Mouse (Mus musculus) ES-CJ7 (cell line): Measurements from ENCODE around the gene Tmtc4.

Source experiments
- DNase-seq: peaks from one replicate; pipeline ENCODE4 v3.0.0; 2011; ENCODE audit warnings: low read depth, low spot score

Tmtc4 gene

DNA sequence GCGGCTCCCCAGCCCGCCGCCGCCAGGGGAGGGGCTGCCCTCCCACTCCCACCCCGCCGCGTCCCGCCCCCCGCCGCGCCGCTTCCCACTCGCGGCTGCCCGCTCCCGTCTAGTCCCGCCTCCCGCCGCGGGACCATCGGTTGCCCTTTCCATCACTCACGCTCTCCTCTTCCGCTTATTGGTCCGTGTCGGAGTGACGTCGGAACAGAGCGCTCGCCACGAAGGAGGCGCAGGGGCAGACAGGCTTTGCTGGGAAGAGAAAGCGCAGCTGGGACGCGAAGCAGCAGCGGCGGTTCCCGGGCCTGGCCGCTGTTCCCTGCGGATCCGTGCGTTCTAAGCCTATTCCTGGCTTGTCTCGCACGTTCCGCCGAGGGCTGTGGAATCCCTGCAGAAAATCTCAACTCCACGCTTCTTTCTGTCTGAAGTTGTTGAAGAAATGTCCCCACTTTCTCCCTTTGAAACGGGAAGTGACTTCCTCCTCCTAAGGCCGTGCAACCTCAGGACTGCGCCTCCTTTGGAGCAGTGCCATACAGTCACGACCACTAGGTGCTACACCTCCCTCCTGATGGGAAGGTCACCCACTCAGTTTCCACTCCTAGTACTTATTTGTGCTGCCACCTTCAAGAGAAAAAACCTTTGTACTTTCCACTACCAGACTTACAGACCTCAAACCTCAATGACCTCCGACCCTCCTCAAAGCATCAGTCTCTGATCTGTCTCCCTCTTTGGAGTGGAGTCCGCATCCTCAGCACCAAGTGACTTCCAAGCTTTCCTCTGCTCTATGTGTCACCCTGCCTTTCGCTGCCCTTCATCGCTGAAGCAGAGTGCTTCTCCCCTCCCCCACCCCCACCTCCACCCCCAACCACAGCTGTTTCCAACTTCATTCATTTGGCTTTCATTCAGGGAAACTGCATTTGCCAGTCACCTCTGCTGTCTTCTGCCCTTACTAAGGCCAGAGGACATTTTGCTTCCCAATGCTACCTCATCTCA lies at the start of gene Tmtc4:
TSS of gene Tmtc4 (minus strand) at position 810 of the 990 bp plus-strand sequence.
- peak; percentile 94 for DNase-seq

DNA sequence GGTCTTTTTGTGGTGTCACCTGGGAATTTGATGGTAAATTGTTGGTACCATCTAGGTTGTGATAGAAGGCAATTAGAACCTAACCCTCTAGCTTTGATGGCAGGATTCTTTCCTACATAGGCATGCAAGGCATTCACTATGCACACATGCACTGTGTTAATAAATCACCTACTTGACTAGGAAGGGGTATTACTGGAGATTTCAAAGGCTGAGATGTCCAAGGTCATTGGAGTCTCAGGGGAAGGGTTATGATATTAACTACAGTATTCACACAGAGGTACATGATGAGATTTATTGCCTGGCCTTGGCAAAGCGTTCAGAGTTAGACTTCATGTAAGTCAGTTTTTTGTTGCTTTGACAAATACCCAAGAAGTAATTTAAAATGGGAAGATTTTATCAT lies 48.6 kb upstream of the Tmtc4 start:
- DNase-seq = no peak

DNA sequence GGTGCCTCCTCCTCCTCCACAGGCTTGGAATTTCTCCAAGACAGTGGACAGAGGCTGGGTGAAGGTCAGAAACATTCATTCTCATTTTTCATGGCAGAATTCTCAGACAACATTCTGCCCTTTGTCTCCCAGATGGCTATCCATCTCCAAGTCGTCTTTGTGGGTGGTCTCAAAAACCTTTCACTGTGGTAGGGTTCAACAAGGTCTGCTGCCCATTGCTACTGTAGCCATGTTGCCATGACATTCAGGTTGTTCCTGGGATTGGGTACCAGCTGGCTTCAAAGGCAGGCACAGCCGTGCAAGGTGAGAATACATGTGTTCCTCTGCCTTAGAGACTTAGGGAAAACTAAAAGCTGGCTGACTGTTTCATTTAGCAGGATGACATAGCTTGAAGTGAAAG lies 44.0 kb upstream of the Tmtc4 start:
- no peak for DNase-seq

DNA sequence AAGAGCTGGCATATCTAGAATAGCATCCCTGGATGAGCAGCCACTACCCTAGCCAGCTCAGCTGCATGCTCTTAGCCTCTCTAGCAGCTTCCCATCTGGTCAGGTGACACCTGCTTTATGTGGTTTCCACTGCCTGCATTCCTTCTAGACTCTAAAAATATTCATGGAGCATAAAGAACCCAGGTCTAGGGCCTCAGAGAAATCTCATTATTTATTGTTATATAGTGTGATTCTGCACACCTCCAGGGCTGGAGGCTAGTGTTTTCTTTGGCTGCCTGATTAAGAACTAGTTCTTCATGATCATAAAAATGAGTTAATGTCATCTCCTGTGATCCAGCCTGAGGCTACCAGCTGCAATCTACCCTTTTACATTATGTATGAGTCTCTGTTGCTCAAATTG lies 39.1 kb upstream of the Tmtc4 start:
- no peak for DNase-seq

DNA sequence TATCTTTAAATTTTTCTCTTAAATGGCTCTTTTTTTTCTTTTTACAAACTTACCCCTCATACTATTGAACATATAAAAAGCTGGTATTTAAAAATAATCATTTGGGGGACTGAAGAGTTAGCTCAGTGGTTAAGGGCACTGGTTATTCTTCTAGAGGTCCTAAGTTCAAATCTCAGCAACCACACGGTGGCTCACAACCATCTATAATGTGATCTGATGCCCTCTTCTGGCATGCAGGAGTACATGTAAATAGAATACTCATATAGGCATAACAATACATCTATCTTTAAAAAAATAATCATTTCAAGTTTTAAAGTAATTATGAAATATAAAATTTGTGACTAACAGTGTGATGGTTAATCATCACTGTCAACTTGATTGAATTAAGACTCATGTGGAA lies 32.5 kb upstream of the Tmtc4 start:
- DNase-seq = no peak

DNA sequence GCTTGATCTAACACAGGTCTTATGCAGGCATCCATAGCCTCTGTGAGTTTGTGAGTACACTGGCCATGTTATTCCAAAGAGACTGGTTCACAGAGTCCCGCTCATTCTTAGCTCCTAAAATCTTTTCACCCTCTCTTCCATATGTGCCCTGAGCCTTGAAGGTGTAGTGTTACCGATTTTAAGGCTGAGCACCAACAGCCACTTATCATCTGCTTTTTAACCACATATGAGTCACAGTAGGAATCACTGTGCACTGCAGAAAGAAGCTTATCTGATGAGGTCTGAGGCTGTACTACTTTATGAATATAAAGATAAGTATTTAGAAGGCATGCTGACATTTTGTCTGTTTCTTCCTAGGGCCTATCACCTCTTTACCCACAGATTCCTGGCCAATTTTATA lies 31.9 kb upstream of the Tmtc4 start:
- no peak for DNase-seq

DNA sequence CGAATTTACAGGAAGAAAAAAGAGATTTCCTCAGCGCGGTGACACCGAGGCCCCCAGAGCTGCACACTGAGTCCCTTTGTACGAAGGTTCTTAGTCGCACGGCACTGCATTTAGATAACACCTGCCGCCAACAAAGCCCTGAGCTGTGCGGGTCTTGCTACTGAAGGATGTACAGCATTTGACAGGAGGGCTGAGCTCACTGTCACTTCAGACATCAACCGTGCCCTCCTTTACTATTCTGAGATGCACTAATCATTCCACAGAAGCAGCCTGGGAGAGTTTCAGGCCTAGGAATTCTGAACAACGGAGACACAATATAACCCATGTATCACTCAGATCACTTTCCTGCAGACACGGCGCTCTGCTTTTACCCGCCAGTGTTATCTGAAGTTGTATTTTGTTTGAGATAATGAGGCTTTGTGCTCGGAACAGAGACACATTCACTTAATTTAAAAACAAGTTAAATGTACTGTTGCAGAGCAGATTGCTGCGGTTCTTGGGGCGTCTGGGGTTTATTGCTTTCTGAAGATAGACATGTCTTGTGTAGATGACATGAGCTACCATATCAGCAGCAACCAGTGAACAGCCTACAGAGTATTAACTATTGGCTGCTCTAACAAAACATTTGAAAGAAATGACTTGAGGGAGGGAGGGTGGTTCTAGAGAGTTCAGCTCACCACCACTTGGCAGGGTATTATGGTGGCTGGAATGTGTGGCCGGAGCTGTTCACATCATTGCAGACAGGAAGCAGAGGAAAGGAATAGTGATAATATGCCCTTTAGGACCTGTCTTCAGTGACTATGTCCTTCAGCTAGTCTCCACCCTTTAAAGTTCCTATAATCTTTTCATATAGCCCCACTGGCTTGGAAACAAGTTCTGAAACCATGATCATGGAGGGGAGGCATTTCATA lies 25.5 kb upstream of the Tmtc4 start:
- DNase-seq = no peak

DNA sequence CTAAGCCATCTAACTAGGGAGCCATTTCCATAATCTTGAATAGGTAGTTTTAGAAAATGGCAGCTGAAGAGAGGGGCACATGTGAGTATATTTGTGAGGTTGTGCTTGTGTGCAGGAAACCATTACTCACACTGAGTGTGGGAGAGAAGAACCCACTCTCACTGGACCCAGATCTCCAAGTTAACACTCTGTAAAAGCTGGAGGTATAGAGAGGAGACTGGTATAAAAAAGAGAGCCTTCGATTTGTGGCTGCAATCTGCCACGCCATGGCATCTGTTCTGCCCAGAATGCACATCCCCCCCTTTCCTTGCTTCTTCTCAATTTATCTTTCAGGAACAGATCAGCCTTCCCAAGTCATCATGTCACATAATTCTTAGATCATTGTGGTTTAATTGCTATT lies 24.8 kb upstream of the Tmtc4 start:
- no peak for DNase-seq

DNA sequence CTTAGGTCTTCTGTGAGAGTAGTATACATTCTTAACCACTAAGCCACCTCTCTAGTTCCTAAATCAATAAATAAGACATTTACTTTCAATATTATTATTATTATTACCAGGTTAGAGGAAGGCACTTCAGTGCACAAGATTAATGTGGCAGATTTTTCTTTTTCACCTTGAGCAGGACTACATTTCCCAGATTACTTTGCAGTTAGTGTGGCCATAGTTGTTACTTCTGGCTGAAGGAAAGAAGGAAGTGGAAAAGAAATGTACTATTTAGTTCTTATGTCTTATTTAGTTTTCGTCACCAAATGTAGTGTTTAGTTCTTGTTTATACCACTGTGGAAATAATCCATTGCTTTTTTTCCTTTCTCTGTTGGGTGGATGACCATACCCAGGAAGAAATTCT lies 19.9 kb upstream of the Tmtc4 start:
- no peak for DNase-seq

DNA sequence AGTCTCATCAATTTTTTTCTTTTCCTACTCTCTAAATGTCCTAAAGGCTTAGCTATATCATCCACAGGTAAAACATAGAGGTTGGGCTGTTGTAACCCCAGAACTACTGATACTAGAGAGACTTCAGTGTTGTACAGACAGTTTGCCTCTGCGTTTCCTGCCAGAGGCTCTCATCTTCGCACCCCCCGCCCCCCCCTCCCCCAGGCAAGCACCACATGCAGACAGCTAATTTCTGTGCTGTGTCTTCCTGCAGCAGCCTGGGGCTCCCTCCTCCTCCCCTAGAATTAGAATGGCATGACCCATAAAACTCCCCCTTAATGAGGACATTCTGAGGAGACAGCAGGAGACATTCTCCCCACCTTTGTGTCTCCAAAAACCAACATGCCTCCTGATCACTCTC lies 17.6 kb upstream of the Tmtc4 start:
- no peak for DNase-seq

DNA sequence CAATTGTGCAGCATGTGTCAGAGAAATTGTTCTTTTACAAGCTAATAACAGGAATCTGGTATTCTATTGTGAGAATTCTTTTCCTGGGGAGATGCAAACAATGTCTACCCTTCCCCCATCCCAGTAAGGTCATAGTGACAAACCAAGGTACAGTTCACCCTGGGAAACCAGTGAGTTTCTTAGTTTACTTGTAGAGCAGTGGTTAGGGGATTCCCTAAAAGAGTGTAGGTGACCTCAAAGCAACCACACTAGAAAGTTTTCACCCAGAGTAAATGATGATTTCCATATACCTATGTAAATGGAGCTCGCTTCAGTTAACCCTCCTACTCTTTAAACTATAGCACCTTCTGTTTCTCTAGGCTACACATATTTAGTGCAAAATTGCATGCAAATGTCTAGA lies 13.6 kb upstream of the Tmtc4 start:
- DNase-seq = no peak

DNA sequence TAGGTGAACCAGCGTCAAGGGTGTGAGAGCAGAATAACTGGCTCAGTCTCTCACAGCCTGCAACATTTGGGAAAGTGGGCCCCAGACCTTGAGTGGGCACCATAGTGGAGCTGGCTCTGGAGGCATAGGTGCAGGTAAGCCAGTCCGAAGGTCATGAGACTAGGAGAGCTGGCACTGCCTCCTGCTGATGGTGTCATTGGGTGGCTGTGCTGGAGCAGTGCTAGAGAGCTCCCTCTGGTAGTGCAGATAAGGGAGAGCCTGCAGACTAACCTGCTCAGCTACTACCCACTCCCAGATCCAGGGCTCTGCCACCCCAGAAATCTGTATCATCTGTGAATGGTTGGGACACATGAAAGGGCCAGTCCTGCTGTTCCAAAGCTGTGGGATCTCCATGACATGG lies 10.1 kb upstream of the Tmtc4 start:
- DNase-seq = no peak

DNA sequence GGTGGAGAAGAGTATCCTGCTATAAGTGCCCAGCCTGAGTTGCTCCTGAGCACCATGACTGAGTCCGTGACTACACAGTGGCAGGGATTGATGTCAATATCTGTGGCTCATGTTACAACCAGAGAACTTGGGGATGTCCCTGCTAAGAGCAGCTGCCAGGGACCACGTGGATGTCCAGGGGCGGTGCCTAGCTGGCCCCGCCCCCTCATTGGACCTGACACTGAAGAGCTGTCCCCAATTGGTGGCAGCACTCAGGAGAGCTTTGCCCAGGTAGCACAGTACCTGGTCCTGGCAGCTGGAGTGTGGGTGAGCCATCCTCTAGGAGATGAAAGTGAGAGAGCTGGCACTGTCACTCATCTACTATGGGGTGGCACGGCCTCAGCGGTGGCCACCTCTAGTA lies 9.1 kb upstream of the Tmtc4 start:
- DNase-seq = no peak

DNA sequence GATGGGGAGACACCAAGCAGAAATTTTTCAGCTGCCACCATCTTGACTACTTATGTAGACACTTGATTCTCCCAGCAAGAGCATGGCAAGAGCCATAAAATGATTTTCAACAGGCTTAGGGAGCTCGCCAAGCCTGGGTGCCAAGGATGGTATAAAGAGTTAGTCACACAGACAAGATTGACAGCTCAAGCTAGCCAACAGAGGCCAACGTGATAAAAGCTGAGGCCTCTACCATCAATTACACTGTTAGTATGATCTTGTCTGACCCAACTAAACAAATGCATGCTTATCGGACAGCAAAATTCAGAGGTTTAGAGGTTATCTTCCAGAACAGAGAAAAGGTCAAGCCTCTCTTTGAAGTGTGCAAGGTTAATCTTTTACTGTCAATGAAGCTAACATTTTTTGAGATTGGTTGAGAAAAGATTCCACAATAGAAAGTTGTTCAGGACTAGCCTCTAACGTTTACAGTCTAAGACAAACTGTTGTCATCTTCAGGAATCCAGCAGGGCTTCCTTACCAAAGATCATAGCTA lies 6.8 kb upstream of the Tmtc4 start:
- DNase-seq = no peak

DNA sequence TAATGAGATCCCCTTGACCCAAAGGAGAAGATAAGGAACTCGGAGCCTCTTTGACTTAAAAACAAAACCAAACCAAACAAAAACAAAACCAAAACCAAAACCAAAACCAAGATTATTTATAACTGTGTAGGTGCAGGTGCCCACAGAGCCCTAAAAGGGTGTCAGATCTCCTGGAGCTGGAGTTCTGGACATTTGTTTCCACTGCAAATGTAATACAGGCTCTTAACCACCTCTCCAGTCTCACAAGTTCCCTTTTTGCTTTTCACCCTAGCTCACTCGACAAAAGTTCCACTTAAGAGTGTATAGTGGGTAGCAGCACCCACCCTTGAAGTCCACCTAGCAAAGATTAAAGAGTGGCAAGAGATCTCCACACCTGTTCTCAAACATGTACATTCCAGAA lies 2.6 kb upstream of the Tmtc4 start:
- no peak for DNase-seq

DNA sequence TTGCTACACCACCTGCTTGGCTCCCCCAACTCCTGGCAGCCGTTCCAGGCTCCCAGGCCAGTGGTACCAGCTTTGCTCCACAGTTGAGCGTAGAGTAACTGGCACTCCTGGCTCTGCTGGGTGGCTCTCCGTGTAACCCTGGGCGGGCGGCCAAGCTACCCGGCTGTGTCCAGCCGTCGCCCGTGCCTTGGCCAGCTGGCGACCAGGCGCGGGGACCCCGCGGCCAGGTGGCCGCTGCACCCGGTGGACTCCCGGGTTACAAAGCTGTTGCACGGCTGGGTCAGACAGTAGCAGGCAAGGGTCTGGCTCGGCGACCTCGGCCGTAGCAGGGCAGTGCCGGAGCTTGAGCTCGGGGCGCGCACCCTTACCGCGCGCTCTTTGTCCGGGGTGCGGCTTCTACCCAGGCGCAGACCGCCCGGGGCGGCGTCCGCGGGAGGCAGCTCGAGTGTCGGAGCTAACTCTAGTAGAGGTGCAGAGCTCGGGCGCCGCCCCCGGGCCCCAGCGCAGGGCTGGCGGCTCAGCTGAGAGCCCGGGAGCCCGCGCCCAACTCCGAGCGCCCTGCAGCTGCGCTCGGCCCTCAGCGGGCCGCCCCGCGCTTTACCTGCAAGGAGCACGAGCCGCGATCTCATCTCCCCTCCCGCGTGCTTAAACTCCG lies 1.1 kb downstream of the Tmtc4 start:
- DNase-seq = peak; percentile 26

DNA sequence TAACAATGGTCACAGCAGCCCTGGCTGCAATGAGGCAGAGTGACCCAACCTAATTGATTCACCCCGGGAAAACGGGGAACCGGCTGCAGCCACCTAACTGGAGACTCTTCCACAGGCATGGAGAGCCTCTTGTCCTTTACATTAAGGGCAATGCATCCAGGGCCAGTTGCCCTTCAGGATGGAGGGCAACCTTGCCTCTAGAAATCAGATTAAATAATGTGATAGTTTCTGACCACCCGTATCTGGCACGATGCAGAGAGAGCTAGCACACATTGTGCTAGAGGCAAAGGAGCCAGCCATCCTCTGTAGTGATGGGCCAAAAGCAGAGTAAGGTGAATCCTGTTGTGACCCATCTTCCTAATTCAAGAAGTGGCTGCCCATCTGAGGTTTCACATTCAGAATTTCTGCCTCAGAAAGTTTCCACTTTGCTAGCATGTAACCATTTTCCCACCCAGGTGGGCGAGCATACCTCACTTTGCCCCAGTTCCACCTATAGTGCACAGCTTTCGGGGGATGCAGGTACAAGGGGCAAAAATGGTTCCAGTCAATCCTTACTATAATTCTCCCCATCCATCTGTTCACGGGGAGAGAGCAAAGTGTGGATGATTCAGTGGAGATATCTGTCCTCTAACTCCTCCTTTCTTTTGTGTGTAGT lies 1.9 kb downstream of the Tmtc4 start:
- no peak for DNase-seq

DNA sequence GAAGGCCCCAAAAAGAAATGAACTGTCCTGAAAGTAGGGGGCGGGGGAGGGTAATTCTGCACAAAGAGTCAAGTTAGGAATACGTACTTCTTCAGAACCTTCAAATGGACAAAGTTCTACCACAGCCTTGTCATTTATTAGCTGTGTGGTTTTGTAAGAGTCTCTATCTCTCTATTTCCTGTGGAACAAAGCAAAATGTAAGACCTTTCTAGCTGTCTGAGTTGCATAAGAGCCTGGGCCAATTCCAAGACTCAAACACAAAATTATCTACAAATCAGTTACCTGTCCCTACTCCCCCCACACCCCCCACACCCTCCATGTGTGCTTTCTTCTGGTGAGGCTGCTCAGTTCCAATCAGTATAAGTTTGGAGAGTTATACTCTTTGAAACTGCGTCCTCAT lies 5.0 kb downstream of the Tmtc4 start:
- DNase-seq = no peak

DNA sequence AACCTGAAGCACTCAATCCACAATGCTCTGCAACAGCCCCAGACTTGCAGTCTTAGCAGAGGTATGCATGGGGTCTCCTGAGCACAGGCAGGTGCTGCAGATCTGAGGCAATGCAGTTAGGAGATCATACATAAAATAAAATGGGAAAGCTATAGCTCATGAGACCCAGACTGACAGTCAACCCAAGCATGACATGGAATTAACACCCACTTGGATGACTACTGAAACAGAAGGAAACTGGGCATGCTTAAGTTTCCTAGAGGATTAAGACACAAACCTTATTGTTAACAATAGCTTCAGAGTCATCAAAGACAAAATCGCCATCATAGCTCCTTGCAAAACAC lies 6.1 kb downstream of the Tmtc4 start:
- DNase-seq = no peak

DNA sequence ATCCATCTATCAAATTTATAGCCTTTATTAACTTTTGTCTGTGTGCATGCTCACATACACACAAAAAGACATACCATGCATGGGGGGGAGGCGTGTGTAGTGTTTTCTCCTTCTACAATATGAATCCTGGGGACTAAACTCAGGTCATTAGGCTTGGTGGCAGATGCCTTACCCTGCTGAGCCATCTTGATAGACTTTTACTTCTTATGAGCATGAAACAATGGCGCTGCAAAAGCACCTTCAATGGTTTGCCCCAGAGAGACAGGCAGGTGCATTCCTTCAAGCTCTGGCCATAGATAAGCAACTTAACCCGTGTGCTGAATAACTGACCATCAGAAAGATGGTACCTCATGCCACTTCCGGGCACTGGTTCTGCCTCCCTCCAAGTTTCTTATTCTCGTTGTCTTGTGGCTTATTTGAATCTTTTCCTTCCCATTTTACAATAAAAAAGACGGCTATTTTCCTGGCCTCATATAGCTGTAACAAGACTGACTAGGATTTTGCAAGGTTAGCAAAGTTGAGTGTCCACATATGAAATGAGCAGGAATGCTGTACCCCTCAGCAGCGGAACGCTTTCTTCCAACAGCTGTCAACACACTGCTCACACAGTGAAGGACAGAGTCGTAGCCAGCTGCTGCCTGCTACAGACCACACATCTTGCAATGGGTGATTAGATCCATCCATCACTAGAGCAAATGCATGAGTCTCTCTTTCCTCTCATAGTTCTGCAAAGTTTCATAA lies 6.6 kb downstream of the Tmtc4 start:
- DNase-seq = no peak
